Mouse (Mus musculus) left cerebral cortex, adult 11 months (tissue): ENCODE results near the gene Ier5l.

Experiments
- DNase-seq: peaks from one replicate; pipeline ENCODE4 v3.0.0; 2022; ENCODE audit warnings: low spot score

Gene Ier5l

DNA sequence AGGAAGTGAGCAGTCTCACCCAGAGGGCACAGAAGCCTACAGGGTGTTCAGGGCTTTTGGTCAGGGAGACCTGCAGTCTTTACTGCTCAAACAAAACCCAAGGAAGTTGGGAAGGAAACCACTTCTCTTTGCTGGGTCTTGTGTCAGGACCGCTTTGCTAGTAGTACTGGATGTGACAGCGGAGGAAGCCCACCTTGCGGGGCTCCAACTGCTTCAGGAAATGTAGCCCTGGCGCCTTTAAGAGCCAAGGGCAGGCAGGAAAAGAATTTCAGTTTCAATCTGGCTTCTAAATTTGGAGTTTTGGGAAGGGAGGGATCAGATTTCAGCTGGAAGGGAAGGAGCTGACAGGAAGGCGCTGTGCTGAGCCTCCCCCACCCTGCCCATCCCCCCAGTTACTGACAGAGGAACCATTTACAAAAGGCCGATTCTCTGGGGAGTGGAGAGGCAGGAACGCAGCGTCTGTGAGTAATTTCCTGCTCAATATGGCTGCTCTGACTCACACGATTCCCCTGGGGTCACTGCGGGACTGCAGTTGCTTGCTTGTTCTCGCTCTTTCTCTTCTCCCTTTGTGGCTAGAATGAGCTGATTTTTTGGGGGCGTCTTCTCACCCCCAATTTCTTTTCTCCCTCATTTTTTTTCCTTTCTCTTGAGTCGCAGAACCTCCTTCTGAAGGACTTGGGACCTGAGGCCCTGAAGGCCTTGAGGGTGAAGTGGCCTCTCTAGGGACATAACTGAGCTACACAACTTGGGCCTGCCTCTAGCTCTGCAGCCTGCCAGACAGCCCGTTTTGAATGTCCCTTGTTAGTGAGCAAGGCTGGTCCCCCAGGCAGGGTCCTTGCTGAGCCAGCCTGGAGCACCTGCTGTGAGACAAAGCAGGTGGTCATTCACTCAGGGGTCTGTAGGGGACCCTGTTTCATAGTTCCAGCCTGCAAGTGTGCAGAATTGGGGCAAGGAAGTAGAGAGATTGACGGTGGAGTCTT, 32.2 kb downstream of the Ier5l start:
- peak; percentile 76 for DNase-seq

DNA sequence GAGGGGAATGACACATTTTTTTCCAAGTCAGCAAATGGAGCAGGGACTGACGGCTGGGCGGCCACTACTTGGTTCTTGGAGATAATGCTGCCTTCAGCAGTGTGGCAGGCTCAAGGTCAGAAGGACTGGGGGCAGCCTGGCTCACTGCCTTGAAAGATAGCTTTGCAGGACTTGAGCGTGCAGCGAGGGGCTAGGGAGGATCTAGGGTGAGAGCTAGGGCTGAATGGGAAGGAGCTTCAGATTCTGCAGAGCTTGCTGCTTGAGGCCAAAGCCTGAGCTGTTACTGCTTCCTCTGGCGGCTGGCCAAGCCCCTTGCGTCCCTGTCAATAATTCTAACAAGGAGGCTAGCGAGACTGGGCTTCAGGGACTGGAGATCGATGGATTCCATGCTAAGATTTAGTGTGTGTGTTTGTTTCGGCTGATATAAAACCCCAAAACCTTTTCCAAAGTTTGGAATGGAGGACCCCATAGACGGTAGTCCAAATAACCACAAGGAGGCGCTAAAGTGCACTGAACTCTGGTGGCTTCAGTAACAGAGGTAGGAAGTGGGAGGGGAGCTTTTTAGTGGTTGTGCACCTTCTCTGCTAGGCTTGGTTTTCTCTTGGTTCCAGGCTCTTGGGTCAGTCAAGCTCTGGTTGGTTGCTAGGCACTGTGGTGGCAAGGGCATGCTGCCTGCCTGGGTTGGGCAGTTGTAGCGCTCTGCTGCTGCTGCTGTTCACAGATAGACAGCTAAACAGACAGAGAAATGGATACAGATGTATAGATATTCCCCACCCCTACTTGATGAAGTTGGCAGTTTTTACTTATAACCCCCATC, 33.1 kb downstream of the Ier5l start:
- peak; percentile 68 for DNase-seq

DNA sequence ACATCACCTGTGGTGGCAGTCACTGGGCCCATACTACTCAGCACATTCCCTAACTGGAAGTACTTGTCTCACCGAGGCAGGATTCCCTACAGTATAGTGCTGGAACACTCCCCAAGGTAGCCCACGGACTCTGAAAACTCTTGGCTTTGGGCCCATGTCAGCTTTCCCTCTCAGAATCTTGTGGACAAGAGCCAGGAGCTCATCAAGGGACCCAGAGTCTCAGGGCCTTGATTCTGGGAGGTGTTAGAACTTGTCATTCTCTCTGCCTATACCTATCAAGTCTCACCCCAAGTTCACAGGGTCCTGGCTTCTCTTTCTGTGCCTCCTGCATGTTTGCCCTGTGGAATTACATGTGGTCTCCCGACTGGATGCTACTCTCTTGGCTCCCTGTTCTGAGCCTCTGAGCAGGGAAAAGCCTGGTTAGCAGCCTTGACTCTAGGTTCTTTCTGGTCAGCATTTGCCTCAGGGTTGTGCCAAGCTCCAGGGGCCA, 33.8 kb downstream of the Ier5l start:
- DNase-seq = no peak

DNA sequence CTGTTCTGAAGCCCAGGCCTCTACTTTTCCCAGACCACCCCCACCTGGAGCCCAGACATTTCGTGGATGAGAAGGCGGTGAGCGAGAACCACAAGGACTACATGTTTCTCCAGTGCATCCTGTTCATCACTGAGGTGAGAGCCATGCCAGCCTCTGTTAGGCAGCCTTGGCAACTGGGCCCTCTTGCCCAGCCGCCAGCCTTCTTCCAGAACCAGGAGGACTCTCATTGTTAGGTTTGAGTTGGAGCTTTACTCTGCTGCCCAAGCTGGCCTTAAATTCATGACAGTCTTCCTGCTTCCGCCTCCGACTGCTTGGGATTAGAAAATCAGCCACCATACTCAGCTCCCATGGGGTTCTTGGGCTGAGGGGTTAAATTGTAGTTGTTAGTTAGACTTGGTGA, 34.4 kb downstream of the Ier5l start:
- DNase-seq = no peak

DNA sequence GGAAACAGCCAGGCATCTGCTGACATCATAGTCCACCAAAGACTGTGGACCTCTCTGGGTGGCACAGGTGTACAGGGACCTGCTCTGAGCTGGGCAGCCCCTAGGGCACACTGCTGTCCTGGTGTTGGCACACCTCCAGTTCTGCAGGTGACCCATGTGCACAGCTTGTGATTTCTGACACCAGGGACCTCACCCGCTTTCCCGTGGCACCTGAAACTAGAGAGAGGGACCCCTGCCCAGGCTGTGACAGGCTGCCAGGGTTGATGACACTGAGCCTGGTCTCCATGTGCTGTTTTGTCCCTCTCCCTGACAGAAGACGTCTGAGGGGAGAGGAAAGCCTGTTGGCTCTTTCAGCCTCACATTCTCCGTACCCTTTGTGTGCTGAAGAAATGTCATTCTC, 36.2 kb downstream of the Ier5l start:
- DNase-seq = no peak

DNA sequence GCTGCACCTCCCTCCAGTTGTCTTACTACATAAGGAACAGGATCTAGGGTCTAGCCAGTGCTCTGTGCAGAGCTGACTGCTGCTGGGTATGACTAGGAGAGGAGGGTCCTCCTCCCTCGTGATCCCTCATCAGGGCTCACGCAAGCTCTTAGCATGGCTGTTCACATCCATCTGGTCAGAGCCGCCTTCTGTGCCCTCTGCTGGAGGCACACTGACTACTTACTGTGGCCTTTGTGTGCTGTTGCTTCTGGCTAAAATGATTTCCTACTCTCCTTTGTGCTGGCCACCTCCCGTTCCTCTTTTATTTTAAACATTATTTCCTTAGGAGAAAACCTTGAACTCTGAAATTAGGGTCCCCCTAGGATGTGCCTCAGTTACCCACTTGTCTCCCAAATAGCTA, 37.2 kb downstream of the Ier5l start:
- DNase-seq = no peak

DNA sequence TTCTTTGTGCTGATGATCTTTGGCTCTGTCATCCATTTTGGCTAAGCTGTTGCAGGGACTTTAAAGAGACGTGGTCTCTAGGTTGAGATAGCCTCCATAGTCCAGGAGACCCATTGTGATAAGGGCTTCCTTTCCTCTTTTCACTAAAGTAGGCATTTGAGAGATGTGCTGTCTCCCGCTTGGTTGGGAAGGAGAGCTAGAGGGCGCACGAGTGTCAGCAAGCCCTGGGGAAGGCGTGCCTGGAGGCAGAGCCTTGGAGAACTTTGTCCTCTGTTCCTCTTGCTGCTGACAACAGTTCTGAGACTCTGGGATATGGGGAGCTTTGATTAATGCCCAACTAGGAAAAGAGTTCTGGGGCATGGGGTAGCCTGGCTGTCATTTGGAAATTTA, 37.9 kb downstream of the Ier5l start:
- no peak for DNase-seq

DNA sequence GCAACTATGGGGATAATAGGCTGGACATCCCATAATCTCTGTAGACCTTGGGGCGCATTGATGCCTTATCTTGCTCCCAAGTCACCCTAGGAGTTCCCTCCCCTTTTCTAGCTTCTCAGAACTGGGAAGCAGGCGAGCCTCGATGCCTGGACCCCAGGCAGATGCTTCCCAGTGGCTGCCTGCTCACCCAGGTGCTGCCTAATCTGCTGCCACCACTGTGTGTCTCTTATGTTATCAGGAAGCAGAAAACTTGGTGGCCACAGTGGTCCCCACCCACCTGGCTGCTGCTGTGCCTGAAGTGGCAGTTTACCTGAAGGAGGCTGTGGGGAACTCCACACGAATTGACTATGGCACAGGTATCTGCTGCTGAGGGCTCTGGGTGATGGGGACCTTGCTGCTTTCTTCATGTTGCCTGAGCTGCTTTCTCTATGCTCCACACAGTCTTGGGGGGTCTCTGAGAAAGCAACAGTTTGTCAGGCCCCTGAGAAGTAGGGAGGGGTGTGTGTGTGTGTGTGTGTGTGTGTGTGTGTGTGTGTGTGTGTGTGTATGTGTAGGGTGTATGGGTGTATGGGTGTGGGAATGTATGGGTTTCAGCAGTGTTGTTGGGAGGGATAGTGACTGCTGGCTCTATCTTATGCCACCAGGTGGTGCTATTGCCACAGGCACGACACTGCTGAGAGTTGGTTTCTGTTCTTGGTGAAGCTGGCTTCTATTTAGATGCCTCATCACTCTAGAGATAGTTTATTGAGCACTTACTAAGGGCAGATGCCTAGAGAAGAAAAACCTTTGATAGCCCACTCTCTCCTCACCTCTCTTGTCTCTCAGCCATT, 38.5 kb downstream of the Ier5l start:
- DNase-seq = peak; percentile 62

DNA sequence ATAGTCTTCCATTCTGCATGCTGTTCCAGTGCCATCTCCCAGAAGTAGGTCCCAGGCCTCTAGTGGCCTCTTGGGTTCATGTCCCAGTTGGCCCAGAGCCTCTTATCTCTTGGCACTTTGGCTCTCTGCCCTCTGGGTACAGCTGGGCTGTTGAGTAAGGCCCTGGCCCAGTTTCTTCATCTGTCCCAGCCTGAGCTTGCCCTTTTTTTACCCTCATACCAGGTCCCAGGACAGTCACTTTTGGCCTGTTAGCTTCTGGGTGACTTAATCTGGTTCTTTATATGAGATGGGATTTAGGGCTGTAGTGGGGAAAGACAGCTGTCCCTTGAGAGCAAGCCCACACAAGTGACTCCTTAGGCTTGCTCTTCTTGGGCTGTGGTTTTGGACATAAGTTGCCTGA, 44.9 kb downstream of the Ier5l start:
- DNase-seq = no peak
